Mouse (Mus musculus) limb, embryonic 11.5 days (tissue): ENCODE measurements around the gene Cmtm2b. TPM values are rescaled to one million over a fixed set of nuclear protein-coding genes. Genes with fewer than 3 reads are reported as not detected.

ENCODE experiments used
- ATAC-seq: fragments of 200-750 bp; cut with Nextera tagmentation; 2 replicates; pipeline ENCODE4 v1.8.0; 2017; ENCODE audit warnings: low read depth; ENCODE audit not compliant: insufficient number of reproducible peaks, low FRiP score, low TSS enrichment
- DNase-seq: peaks from one replicate; pipeline ENCODE4 v3.0.0-alpha.2; 2015; ENCODE audit warnings: low spot score
- H3K27ac ChIP-seq: fragments of 300-500 bp; sonication (generic); replicated peaks from 2 replicates; pipeline ENCODE4 v1.5.1; 2014; ENCODE audit warnings: low read depth, mild to moderate bottlenecking, low read length
- H3K27me3 ChIP-seq: fragments of 300-500 bp; sonication (generic); 2 replicates; pipeline ENCODE4 v1.6.1; 2014; ENCODE audit warnings: mild to moderate bottlenecking, low read length, mixed read lengths; ENCODE audit not compliant: control insufficient read depth, insufficient read depth
- H3K36me3 ChIP-seq: fragments of 300-500 bp; sonication (generic); 2 replicates; pipeline ENCODE4 v1.6.1; 2014; ENCODE audit warnings: mild to moderate bottlenecking, low read length, moderate library complexity, mixed read lengths; ENCODE audit not compliant: control insufficient read depth, insufficient read depth
- H3K4me1 ChIP-seq: fragments of 300-500 bp; sonication (generic); 2 replicates; pipeline ENCODE4 v1.6.1; 2014; ENCODE audit warnings: low read length, mixed read lengths; ENCODE audit not compliant: control insufficient read depth, insufficient read depth
- H3K4me2 ChIP-seq: fragments of 300-500 bp; sonication (generic); 2 replicates; pipeline ENCODE4 v1.6.1; 2014; ENCODE audit warnings: low read depth, mild to moderate bottlenecking, moderate library complexity; ENCODE audit not compliant: severe bottlenecking
- H3K4me3 ChIP-seq: fragments of 300-500 bp; sonication (generic); 2 replicates; pipeline ENCODE4 v1.5.1; 2014; ENCODE audit warnings: low read depth, low read length
- H3K9ac ChIP-seq: fragments of 300-500 bp; sonication (generic); 2 replicates; pipeline ENCODE4 v1.6.1; 2014; ENCODE audit warnings: mild to moderate bottlenecking, low read length
- H3K9me3 ChIP-seq: fragments of 300-500 bp; sonication (generic); 2 replicates; pipeline ENCODE4 v1.6.1; 2016; ENCODE audit warnings: low read length; ENCODE audit not compliant: control insufficient read depth
- WGBS: fragments of 180-500 bp; shearing (Covaris S2); extraction: QIAGEN DNeasy Blood & Tissue Kit; methylation state at CpG from one replicate; pipeline ENCODE4 v1.1.7; 2014; 5-methylcytosine and 5-hydroxymethylcytosine counted together
- polyA plus RNA-seq: library from polyadenylated mRNA; unstranded; fragments of >200 nt; fragmentation: Nextera tagmentation; extraction: Ambion mirVana; gene quantifications from 2 replicates; pipeline ENCODE4 v1.2.1, GENCODE M21; 2014

The Cmtm2b gene
- polyA plus RNA-seq, 1 experiment from 2014 or later = not detected

GRCm38 (mm10) chr8:104339229-104339982 is 17.4 kb downstream of the Cmtm2b start, which contains the start of gene Cmtm3:
TSS of gene Cmtm3 (plus strand) at chr8:104339410.
- peak within 1 kb of the TSS; percentile 60 for H3K4me3 ChIP-seq
- DNase-seq (peak; percentile 23), ATAC-seq (no peak)
- H3K27ac ChIP-seq = no peak within 1 kb of the TSS
- no peaks in the 10 kb centered on the region for H3K36me3 ChIP-seq
- 19% methylated on average over 17 of the region's 18 CpGs for WGBS
- no peaks in the 10 kb centered on the region; the same call in 1 of the 2 replicates for H3K4me1 ChIP-seq
- H3K4me2 ChIP-seq = peak within 1 kb of the TSS; percentile 65
- H3K9me3 ChIP-seq = no peaks in the 10 kb centered on the region
- H3K9ac ChIP-seq = peak within 1 kb of the TSS; percentile 88
- H3K27me3 ChIP-seq = no peaks in the 10 kb centered on the region

- Histone ChIP-seq H3K9ac (peak overlapping the region; percentile 88; the same call in 1 of the 2 replicates), H3K4me3 (peak overlapping the region; percentile 60), H3K9me3 (no peaks in the 10 kb centered on the region), H3K27ac (no peak overlapping the region), H3K27me3 (no peaks in the 10 kb centered on the region), H3K4me2 (peak overlapping the region; percentile 65), H3K4me1 (no peaks in the 10 kb centered on the region; the same call in 1 of the 2 replicates), H3K36me3 (no peaks in the 10 kb centered on the region)
- ATAC-seq (peak; percentile 4; the same call in 1 of the 2 replicates), DNase-seq (no peak)
- WGBS = 2% methylated on average over 6 of the region's 6 CpGs
Observed at GRCm38 (mm10) chr8:104339983-104340232, 17.9 kb downstream of the Cmtm2b start.

GRCm38 (mm10) chr8:104340233-104341105 is 18.4 kb downstream of the Cmtm2b start:
- Histone ChIP-seq H3K27ac (no peak overlapping the region), H3K4me1 (no peaks in the 10 kb centered on the region; the same call in 1 of the 2 replicates), H3K9me3 (no peaks in the 10 kb centered on the region), H3K4me3 (peak overlapping the region; percentile 60), H3K9ac (peak overlapping the region; percentile 88), H3K27me3 (no peaks in the 10 kb centered on the region), H3K36me3 (no peaks in the 10 kb centered on the region), H3K4me2 (peak overlapping the region; percentile 65)
- under 1% methylated on average over 44 of the region's 54 CpGs for WGBS
- peak; percentile 85 for DNase-seq
- ATAC-seq = peak; percentile 62

GRCm38 (mm10) chr8:104341106-104341561 is 19.1 kb downstream of the Cmtm2b start:
- no peaks in the 10 kb centered on the region for H3K27me3 ChIP-seq
- no peaks in the 10 kb centered on the region for H3K9me3 ChIP-seq
- peak overlapping the region; percentile 60 for H3K4me3 ChIP-seq
- DNase-seq (peak; percentile 69), ATAC-seq (peak; percentile 52; the same call in 1 of the 2 replicates)
- H3K36me3 ChIP-seq = no peaks in the 10 kb centered on the region
- no peak overlapping the region for H3K27ac ChIP-seq
- peak overlapping the region; percentile 65 for H3K4me2 ChIP-seq
- H3K9ac ChIP-seq = peak overlapping the region; percentile 88
- no peaks in the 10 kb centered on the region; the same call in 1 of the 2 replicates for H3K4me1 ChIP-seq
- WGBS = under 1% methylated on average over 24 of the region's 24 CpGs

- H3K4me1 ChIP-seq = no peaks in the 10 kb centered on the region; the same call in 1 of the 2 replicates
- DNase-seq (no peak), ATAC-seq (no peak)
- H3K27me3 ChIP-seq = no peaks in the 10 kb centered on the region
- no peaks in the 10 kb centered on the region for H3K36me3 ChIP-seq
- WGBS = 45% methylated on average over 6 of the region's 6 CpGs
- peak overlapping the region; percentile 65 for H3K4me2 ChIP-seq
- 0 out of 2 replicates have a peak overlapping the region, but pooled peaks have one; percentile 17 for H3K9ac ChIP-seq
- no peaks in the 10 kb centered on the region for H3K9me3 ChIP-seq
- no peak overlapping the region for H3K4me3 ChIP-seq
- H3K27ac ChIP-seq = no peak overlapping the region
Observed at GRCm38 (mm10) chr8:104341678-104342077, 19.6 kb downstream of the Cmtm2b start.

GRCm38 (mm10) chr8:104342426-104342825 is 20.4 kb downstream of the Cmtm2b start:
- H3K36me3 ChIP-seq = no peaks in the 10 kb centered on the region
- no peak overlapping the region for H3K4me2 ChIP-seq
- no peaks in the 10 kb centered on the region for H3K9me3 ChIP-seq
- no peaks in the 10 kb centered on the region for H3K27me3 ChIP-seq
- no peak overlapping the region for H3K9ac ChIP-seq
- no peak overlapping the region for H3K27ac ChIP-seq
- no peak overlapping the region for H3K4me3 ChIP-seq
- DNase-seq = no peak
- H3K4me1 ChIP-seq = no peaks in the 10 kb centered on the region; the same call in 1 of the 2 replicates
- no peak for ATAC-seq
- WGBS = 84% methylated on average over 5 of the region's 5 CpGs

GRCm38 (mm10) chr8:104343957-104344356 is 21.9 kb downstream of the Cmtm2b start:
- Histone ChIP-seq H3K4me3 (no peak overlapping the region), H3K27ac (no peak overlapping the region), H3K9me3 (no peaks in the 10 kb centered on the region), H3K36me3 (0 out of 2 replicates have a peak, but pooled peaks cover under 1% of the 10 kb centered on the region), H3K4me2 (no peak overlapping the region), H3K9ac (no peak overlapping the region), H3K27me3 (no peaks in the 10 kb centered on the region), H3K4me1 (no peaks in the 10 kb centered on the region; the same call in 1 of the 2 replicates)
- ATAC-seq (peak; percentile 58; the same call in 1 of the 2 replicates), DNase-seq (peak; percentile 93)
- WGBS = 14% methylated on average over 7 of the region's 7 CpGs

- H3K9ac ChIP-seq = no peak overlapping the region
- ATAC-seq (no peak), DNase-seq (no peak)
- WGBS = 95% methylated on average over 5 of the region's 5 CpGs
- 0 out of 2 replicates have a peak, but pooled peaks cover 2% of the 10 kb centered on the region for H3K36me3 ChIP-seq
- H3K4me2 ChIP-seq = no peak overlapping the region
- no peak overlapping the region for H3K4me3 ChIP-seq
- no peaks in the 10 kb centered on the region for H3K27me3 ChIP-seq
- no peaks in the 10 kb centered on the region for H3K9me3 ChIP-seq
- no peak overlapping the region for H3K27ac ChIP-seq
- no peaks in the 10 kb centered on the region; the same call in 1 of the 2 replicates for H3K4me1 ChIP-seq
Observed at GRCm38 (mm10) chr8:104344622-104345021, 22.6 kb downstream of the Cmtm2b start.
